In genomic region chr3:138405341-138405740, GRCm38 (mm10) we compare ENCODE assay signal across 11 mouse cellular contexts. TPM values are rescaled to one million over a fixed set of nuclear protein-coding genes. Genes with fewer than 3 reads are reported as not detected.
DNase-seq lines count a peak whose midpoint lies in the region; ATAC-seq and TF ChIP-seq lines count a peak whose summit lies in the region.
"Had no signal": no experiment of that assay in that cellular context is flagged by ENCODE, and none has a peak within 500 bp of the region (broad histone marks: within the 10 kb centered on the region; RNA-seq: fewer than 3 reads in every experiment).

No protein-coding gene starts in this region.

- WGBS in midbrain, embryonic 11.5 days, result 49% methylated on average over 3 of the region's 3 CpGs
- 56% methylated on average over 3 of the region's 3 CpGs for WGBS in midbrain, embryonic 15.5 days
- 47% methylated on average over 3 of the region's 3 CpGs for WGBS in kidney, embryonic 15.5 days
- 30% methylated on average over 3 of the region's 3 CpGs for WGBS in lung, adult 2 months
- WGBS in forebrain, embryonic 13.5 days, result 55% methylated on average over 3 of the region's 3 CpGs

- H3K27me3 ChIP-seq in midbrain, embryonic 11.5 days (ENCODE audit: control insufficient read depth, insufficient read depth, low read length), result no peaks in the 10 kb centered on the region
- no peaks in the 10 kb centered on the region for H3K27me3 ChIP-seq in midbrain, embryonic 15.5 days (replicated peaks)
- H3K27me3 ChIP-seq in kidney, embryonic 15.5 days, result no peaks in the 10 kb centered on the region
- H3K27me3 ChIP-seq in forebrain, embryonic 13.5 days, result no peaks in the 10 kb centered on the region
- H3K27me3 ChIP-seq: embryonic facial prominence, embryonic 13.5 days; liver, embryonic 13.5 days; stomach, embryonic 15.5 days had no signal

- H3K36me3 ChIP-seq in midbrain, embryonic 11.5 days (ENCODE audit: control insufficient read depth, insufficient read depth, low read length), result no peaks in the 10 kb centered on the region
- no peaks in the 10 kb centered on the region for H3K36me3 ChIP-seq in midbrain, embryonic 15.5 days (replicated peaks)
- no peaks in the 10 kb centered on the region for H3K36me3 ChIP-seq in kidney, embryonic 15.5 days
- H3K36me3 ChIP-seq in forebrain, embryonic 13.5 days (ENCODE audit: poor library complexity, severe bottlenecking), result no peaks in the 10 kb centered on the region
- H3K36me3 ChIP-seq: embryonic facial prominence, embryonic 13.5 days; liver, embryonic 13.5 days; stomach, embryonic 15.5 days had no signal

- no peak overlapping the region for H3K9ac ChIP-seq in midbrain, embryonic 11.5 days (ENCODE audit: low read length)
- H3K9ac ChIP-seq in midbrain, embryonic 15.5 days, result no peak overlapping the region
- H3K9ac ChIP-seq in kidney, embryonic 15.5 days, result no peak overlapping the region
- H3K9ac ChIP-seq in forebrain, embryonic 13.5 days, result no peak overlapping the region
- H3K9ac ChIP-seq: embryonic facial prominence, embryonic 13.5 days; liver, embryonic 13.5 days; stomach, embryonic 15.5 days had no signal

- H3K4me3 ChIP-seq in midbrain, embryonic 11.5 days (ENCODE audit: low read depth, low read length), result no peak overlapping the region
- H3K4me3 ChIP-seq in midbrain, embryonic 15.5 days, result no peak overlapping the region
- no peak overlapping the region for H3K4me3 ChIP-seq in kidney, embryonic 15.5 days (replicated peaks)
- no peak overlapping the region for H3K4me3 ChIP-seq in lung, adult 2 months (replicated peaks; ENCODE audit: extremely low read depth, low read depth, low read length)
- no peak overlapping the region for H3K4me3 ChIP-seq in forebrain, embryonic 13.5 days
- H3K4me3 ChIP-seq: embryonic facial prominence, embryonic 13.5 days; liver, embryonic 13.5 days; stomach, embryonic 15.5 days had no signal

- no peak overlapping the region for H3K27ac ChIP-seq in midbrain, embryonic 11.5 days (ENCODE audit: low read depth, low read length)
- no peak overlapping the region for H3K27ac ChIP-seq in midbrain, embryonic 15.5 days
- H3K27ac ChIP-seq in kidney, embryonic 15.5 days, result 0 out of 2 replicates have a peak overlapping the region, but pooled peaks have one; percentile 22
- no peak overlapping the region for H3K27ac ChIP-seq in forebrain, embryonic 13.5 days
- H3K27ac ChIP-seq: embryonic facial prominence, embryonic 13.5 days; liver, embryonic 13.5 days; stomach, embryonic 15.5 days had no signal

- no peak overlapping the region for H3K4me2 ChIP-seq in midbrain, embryonic 11.5 days
- no peak overlapping the region for H3K4me2 ChIP-seq in midbrain, embryonic 15.5 days
- H3K4me2 ChIP-seq in kidney, embryonic 15.5 days, result no peak overlapping the region
- H3K4me2 ChIP-seq in forebrain, embryonic 13.5 days, result no peak overlapping the region
- H3K4me2 ChIP-seq: embryonic facial prominence, embryonic 13.5 days; liver, embryonic 13.5 days; stomach, embryonic 15.5 days had no signal

- peak; percentile 89 for DNase-seq in midbrain, embryonic 11.5 days (ENCODE audit: low spot score, missing footprints)
- peak; percentile 80 for DNase-seq in adipocyte (ENCODE audit: low spot score)
- DNase-seq in embryo, embryonic 10.5 days (ENCODE audit: low spot score), result peak; percentile 67
- peak; percentile 14 for DNase-seq in lung, adult 2 months
- peak; percentile 80 for DNase-seq in testis, postnatal 10 days (ENCODE audit: low spot score)
- DNase-seq: liver, embryonic 13.5 days had no signal

- no peak for TF ChIP-seq CTCF in lung, adult 2 months (IDR thresholded peaks at IDR 0.05; ENCODE audit: insufficient read depth, low read length)

- no peak for ATAC-seq in midbrain, embryonic 11.5 days (ENCODE audit: low FRiP score)
- no peak for ATAC-seq in midbrain, embryonic 15.5 days (replicated peaks)
- no peak for ATAC-seq in kidney, embryonic 15.5 days (replicated peaks; ENCODE audit: low FRiP score)
- no peak for ATAC-seq in forebrain, embryonic 13.5 days

- no peaks in the 10 kb centered on the region for H3K9me3 ChIP-seq in midbrain, embryonic 11.5 days (ENCODE audit: control insufficient read depth, low read length)
- H3K9me3 ChIP-seq in midbrain, embryonic 15.5 days, result no peaks in the 10 kb centered on the region
- H3K9me3 ChIP-seq in kidney, embryonic 15.5 days (replicated peaks), result no peaks in the 10 kb centered on the region
- H3K9me3 ChIP-seq in forebrain, embryonic 13.5 days (replicated peaks), result no peaks in the 10 kb centered on the region
- H3K9me3 ChIP-seq: embryonic facial prominence, embryonic 13.5 days; liver, embryonic 13.5 days; stomach, embryonic 15.5 days had no signal

- no peak for TF ChIP-seq POLR2A in lung, adult 2 months (IDR thresholded peaks at IDR 0.05; ENCODE audit: borderline replicate concordance, extremely low read depth, low read depth, low read length)

- no peaks in the 10 kb centered on the region for H3K4me1 ChIP-seq in midbrain, embryonic 11.5 days (ENCODE audit: control insufficient read depth, insufficient read depth, low read length)
- H3K4me1 ChIP-seq in midbrain, embryonic 15.5 days, result no peaks in the 10 kb centered on the region
- peaks cover 7% of the 10 kb centered on the region; the same call in 1 of the 2 replicates for H3K4me1 ChIP-seq in kidney, embryonic 15.5 days
- no peaks in the 10 kb centered on the region for H3K4me1 ChIP-seq in lung, adult 2 months (ENCODE audit: control insufficient read depth, insufficient read depth, low read length)
- no peaks in the 10 kb centered on the region for H3K4me1 ChIP-seq in forebrain, embryonic 13.5 days
- H3K4me1 ChIP-seq: embryonic facial prominence, embryonic 13.5 days; liver, embryonic 13.5 days; stomach, embryonic 15.5 days had no signal

RNA-seq across cellular contexts. Expression of gene Adh4, which starts 9.9 kb away (rescaled TPM):
- polyA plus RNA-seq in midbrain, embryonic 11.5 days (2014; fragmentation: Nextera tagmentation; extraction: Ambion mirVana), result not detected in 2 replicates
- polyA plus RNA-seq in midbrain, embryonic 15.5 days (2015; fragmentation: Nextera tagmentation; extraction: Ambion mirVana), result not detected in 2 replicates
- 0.23 TPM in 1 of 2 replicates, not detected in the other for polyA plus RNA-seq in kidney, embryonic 15.5 days (2015; fragmentation: Nextera tagmentation; extraction: Ambion mirVana)
- not detected in 2 replicates for polyA plus RNA-seq in lung, adult 2 months (2012; rRNA removed)
- not detected in 2 replicates for polyA plus RNA-seq in forebrain, embryonic 13.5 days (2015; fragmentation: Nextera tagmentation; extraction: Ambion mirVana)
- polyA plus RNA-seq: embryonic facial prominence, embryonic 13.5 days; liver, embryonic 13.5 days; stomach, embryonic 15.5 days had no signal

RNA-seq across cellular contexts. Expression of gene Adh5, which starts 37.6 kb away (rescaled TPM):
- polyA plus RNA-seq in midbrain, embryonic 11.5 days (2014; fragmentation: Nextera tagmentation; extraction: Ambion mirVana), result 279 and 283 TPM in 2 replicates
- 194 and 197 TPM in 2 replicates for polyA plus RNA-seq in midbrain, embryonic 15.5 days (2015; fragmentation: Nextera tagmentation; extraction: Ambion mirVana)
- polyA plus RNA-seq in kidney, embryonic 15.5 days (2015; fragmentation: Nextera tagmentation; extraction: Ambion mirVana), result 236 and 242 TPM in 2 replicates
- 20.9 and 29.3 TPM in 2 replicates for polyA plus RNA-seq in lung, adult 2 months (2012; rRNA removed)
- 273 and 277 TPM in 2 replicates for polyA plus RNA-seq in forebrain, embryonic 13.5 days (2015; fragmentation: Nextera tagmentation; extraction: Ambion mirVana)

Comparison
In these comparisons a context has a peak if more than half of its experiments do, and no peak if none do; other contexts are left out.
1. DNase-seq: peak in every context shown above with its lines; median percentile 89 in midbrain, embryonic 11.5 days; 80 in adipocyte; 80 in testis, postnatal 10 days; 67 in embryo, embryonic 10.5 days; 14 in lung, adult 2 months.